Mouse (Mus musculus) limb, embryonic 12.5 days (tissue): ENCODE measurements around the gene Uimc1. TPM values are rescaled to one million over a fixed set of nuclear protein-coding genes. Genes with fewer than 3 reads are reported as not detected.

Experiments
- ATAC-seq: fragments of 200-750 bp; cut with Nextera tagmentation; 2 replicates; pipeline ENCODE4 v1.8.0; 2017; ENCODE audit warnings: low read depth, moderate TSS enrichment; ENCODE audit not compliant: insufficient number of reproducible peaks, insufficient read depth, low FRiP score, low TSS enrichment
- H3K27ac ChIP-seq: fragments of 300-500 bp; sonication (generic); 2 replicates; pipeline ENCODE4 v1.5.1; 2016; ENCODE audit warnings: mild to moderate bottlenecking, moderate library complexity
- H3K27me3 ChIP-seq: fragments of 300-500 bp; sonication (generic); 2 replicates; pipeline ENCODE4 v1.6.1; 2016; ENCODE audit warnings: mild to moderate bottlenecking, moderate library complexity
- H3K36me3 ChIP-seq: fragments of 300-500 bp; sonication (generic); 2 replicates; pipeline ENCODE4 v1.6.1; 2016; ENCODE audit warnings: mild to moderate bottlenecking, moderate library complexity
- H3K4me1 ChIP-seq: fragments of 300-500 bp; sonication (generic); replicated peaks from 2 replicates; pipeline ENCODE4 v1.6.1; 2016
- H3K4me2 ChIP-seq: fragments of 300-500 bp; sonication (generic); 2 replicates; pipeline ENCODE4 v1.6.1; 2016; ENCODE audit warnings: mild to moderate bottlenecking, moderate library complexity
- H3K4me3 ChIP-seq: fragments of 300-500 bp; sonication (generic); replicated peaks from 2 replicates; pipeline ENCODE4 v1.5.1; 2016; ENCODE audit warnings: mild to moderate bottlenecking
- H3K9ac ChIP-seq: fragments of 300-500 bp; sonication (generic); replicated peaks from 2 replicates; pipeline ENCODE4 v1.6.1; 2016; ENCODE audit warnings: mild to moderate bottlenecking, moderate library complexity
- H3K9me3 ChIP-seq: fragments of 300-500 bp; sonication (generic); 2 replicates; pipeline ENCODE4 v1.6.1; 2016; ENCODE audit warnings: mild to moderate bottlenecking, moderate library complexity
- WGBS: fragments of 180-500 bp; shearing (Covaris S2); methylation state at CpG from one replicate; pipeline ENCODE4 v1.1.7; 2016; 5-methylcytosine and 5-hydroxymethylcytosine counted together
- polyA plus RNA-seq: library from polyadenylated mRNA; unstranded; fragments of >200 nt; fragmentation: Nextera tagmentation; extraction: Ambion mirVana; gene quantifications from 2 replicates; pipeline ENCODE4 v1.2.1, GENCODE M21; 2016

The Uimc1 gene
- 30.1 TPM in 2 replicates for polyA plus RNA-seq

GRCm38 (mm10) chr13:55099726-55100478, at the start of gene Uimc1:
Gene Uimc1, minus strand, starts transcription at chr13:55100300.
- Histone ChIP-seq H3K9ac (peak within 1 kb of the TSS; percentile 90), H3K9me3 (0 out of 2 replicates have a peak, but pooled peaks cover 5% of the 10 kb centered on the region), H3K36me3 (no peaks in the 10 kb centered on the region), H3K4me1 (peaks cover 6% of the 10 kb centered on the region), H3K27ac (peak within 1 kb of the TSS; percentile 95), H3K4me3 (peak within 1 kb of the TSS; percentile 79), H3K27me3 (no peaks in the 10 kb centered on the region), H3K4me2 (peak within 1 kb of the TSS; percentile 66)
- peak; percentile 87 for ATAC-seq
- WGBS: under 1% methylated on average over 64 of the region's 81 CpGs

GRCm38 (mm10) chr13:55140271-55140670, 40.2 kb upstream of the Uimc1 start:
- no peaks in the 10 kb centered on the region for H3K9me3 ChIP-seq
- no peak overlapping the region for H3K4me3 ChIP-seq
- no peaks in the 10 kb centered on the region for H3K36me3 ChIP-seq
- ATAC-seq: no peak
- H3K27me3 ChIP-seq: no peaks in the 10 kb centered on the region
- H3K9ac ChIP-seq: no peak overlapping the region
- no peak overlapping the region for H3K27ac ChIP-seq
- 72% methylated on average over 2 of the region's 2 CpGs for WGBS
- H3K4me1 ChIP-seq: no peaks in the 10 kb centered on the region
- H3K4me2 ChIP-seq: no peak overlapping the region

GRCm38 (mm10) chr13:55135382-55135781, 35.3 kb upstream of the Uimc1 start:
- Histone ChIP-seq H3K4me3 (no peak overlapping the region), H3K9ac (no peak overlapping the region), H3K9me3 (no peaks in the 10 kb centered on the region), H3K4me1 (no peaks in the 10 kb centered on the region), H3K36me3 (peaks cover 42% of the 10 kb centered on the region), H3K4me2 (no peak overlapping the region), H3K27ac (no peak overlapping the region), H3K27me3 (no peaks in the 10 kb centered on the region)
- WGBS: 9% methylated on average over 5 of the region's 5 CpGs
- ATAC-seq: no peak

- no peaks in the 10 kb centered on the region for H3K4me1 ChIP-seq
- no peaks in the 10 kb centered on the region for H3K27me3 ChIP-seq
- ATAC-seq: no peak
- H3K9me3 ChIP-seq: no peaks in the 10 kb centered on the region
- no peak within 1 kb of the TSS for H3K4me2 ChIP-seq
- no peak within 1 kb of the TSS for H3K27ac ChIP-seq
- 94% methylated on average over 2 of the region's 2 CpGs for WGBS
- no peak within 1 kb of the TSS for H3K9ac ChIP-seq
- H3K36me3 ChIP-seq: peaks cover 59% of the 10 kb centered on the region
- H3K4me3 ChIP-seq: no peak within 1 kb of the TSS
These were observed 33.3 kb upstream of the Uimc1 start, which contains the start of gene Gm17617 for GRCm38 (mm10) chr13:55133448-55133847. Gene Gm17617, minus strand, starts transcription at chr13:55133548.

GRCm38 (mm10) chr13:55124903-55125302, 24.8 kb upstream of the Uimc1 start:
- no peak overlapping the region for H3K27ac ChIP-seq
- 94% methylated on average over 6 of the region's 6 CpGs for WGBS
- no peak overlapping the region for H3K9ac ChIP-seq
- no peak overlapping the region for H3K4me2 ChIP-seq
- ATAC-seq: no peak
- peaks cover 76% of the 10 kb centered on the region for H3K36me3 ChIP-seq
- no peaks in the 10 kb centered on the region for H3K27me3 ChIP-seq
- H3K9me3 ChIP-seq: no peaks in the 10 kb centered on the region
- H3K4me1 ChIP-seq: no peaks in the 10 kb centered on the region
- H3K4me3 ChIP-seq: no peak overlapping the region

GRCm38 (mm10) chr13:55114375-55114774, 14.3 kb upstream of the Uimc1 start:
- 83% methylated on average over 6 of the region's 6 CpGs for WGBS
- peaks cover 70% of the 10 kb centered on the region for H3K36me3 ChIP-seq

GRCm38 (mm10) chr13:55107694-55108093, 7.6 kb upstream of the Uimc1 start:
- no peak for ATAC-seq

More at GRCm38 (mm10) chr13:55114375-55114774, 14.3 kb upstream of the Uimc1 start:
- H3K9me3 ChIP-seq: no peaks in the 10 kb centered on the region
- H3K9ac ChIP-seq: no peak overlapping the region
- H3K27ac ChIP-seq: no peak overlapping the region
- no peaks in the 10 kb centered on the region for H3K4me1 ChIP-seq
- no peak for ATAC-seq
- H3K27me3 ChIP-seq: no peaks in the 10 kb centered on the region
- no peak overlapping the region for H3K4me2 ChIP-seq
- H3K4me3 ChIP-seq: no peak overlapping the region

GRCm38 (mm10) chr13:55107116-55107515, 7.0 kb upstream of the Uimc1 start:
- Histone ChIP-seq H3K4me2 (no peak overlapping the region), H3K9ac (no peak overlapping the region), H3K36me3 (peaks cover 22% of the 10 kb centered on the region; the same call in 1 of the 2 replicates), H3K27ac (no peak overlapping the region), H3K4me1 (peaks cover 7% of the 10 kb centered on the region), H3K4me3 (no peak overlapping the region), H3K9me3 (no peaks in the 10 kb centered on the region), H3K27me3 (no peaks in the 10 kb centered on the region)
- no peak for ATAC-seq
- WGBS: 91% methylated on average over 4 of the region's 4 CpGs

More at GRCm38 (mm10) chr13:55107694-55108093, 7.6 kb upstream of the Uimc1 start:
- no peaks in the 10 kb centered on the region for H3K27me3 ChIP-seq
- H3K4me1 ChIP-seq: peaks cover 7% of the 10 kb centered on the region
- peaks cover 24% of the 10 kb centered on the region; the same call in 1 of the 2 replicates for H3K36me3 ChIP-seq
- 79% methylated on average over 8 of the region's 8 CpGs for WGBS
- H3K9ac ChIP-seq: no peak overlapping the region
- no peak overlapping the region for H3K4me2 ChIP-seq
- no peak overlapping the region for H3K4me3 ChIP-seq
- no peak overlapping the region for H3K27ac ChIP-seq
- no peaks in the 10 kb centered on the region for H3K9me3 ChIP-seq

GRCm38 (mm10) chr13:55105953-55106691, 6.0 kb upstream of the Uimc1 start:
- Histone ChIP-seq H3K36me3 (peaks cover 22% of the 10 kb centered on the region; the same call in 1 of the 2 replicates), H3K4me2 (peak overlapping the region; percentile 85), H3K9ac (peak overlapping the region; percentile 79), H3K27ac (peak overlapping the region; percentile 84), H3K4me3 (peak overlapping the region; percentile 83), H3K9me3 (0 out of 2 replicates have a peak, but pooled peaks cover 5% of the 10 kb centered on the region), H3K27me3 (no peaks in the 10 kb centered on the region), H3K4me1 (peaks cover 7% of the 10 kb centered on the region)
- WGBS: 24% methylated on average over 8 of the region's 8 CpGs
- ATAC-seq: no peak

- Histone ChIP-seq H3K4me2 (peak within 1 kb of the TSS; percentile 85), H3K4me3 (peak within 1 kb of the TSS; percentile 83), H3K9ac (peak within 1 kb of the TSS; percentile 79), H3K9me3 (0 out of 2 replicates have a peak, but pooled peaks cover 5% of the 10 kb centered on the region), H3K27ac (peak within 1 kb of the TSS; percentile 84), H3K27me3 (no peaks in the 10 kb centered on the region), H3K4me1 (peaks cover 7% of the 10 kb centered on the region), H3K36me3 (peaks cover 22% of the 10 kb centered on the region; the same call in 1 of the 2 replicates)
- WGBS: under 1% methylated on average over 66 of the region's 66 CpGs
- ATAC-seq: peak; percentile 87
These were observed 5.2 kb upstream of the Uimc1 start, which contains the start of gene Zfp346 for GRCm38 (mm10) chr13:55105045-55105952. Gene Zfp346, plus strand, starts transcription at chr13:55105311.
